Mouse (Mus musculus) olfactory bulb, adult 2 months (tissue): Measurements from ENCODE around the gene Bcl2. TPM values are rescaled to one million over a fixed set of nuclear protein-coding genes. Genes with fewer than 3 reads are reported as not detected.

Experiments
- H3K27ac ChIP-seq: fragments of 200-500 bp; 2 replicates; pipeline ENCODE4 v1.5.1; 2012; ENCODE audit warnings: low read depth, low read length; ENCODE audit not compliant: insufficient read depth
- H3K4me1 ChIP-seq: fragments of 200-500 bp; 2 replicates; pipeline ENCODE4 v1.6.1; 2012; ENCODE audit warnings: low read length; ENCODE audit not compliant: control insufficient read depth, insufficient read depth
- H3K4me3 ChIP-seq: fragments of 200-500 bp; 2 replicates; pipeline ENCODE4 v1.5.1; 2012; ENCODE audit warnings: mild to moderate bottlenecking, low read depth, low read length, moderate library complexity; ENCODE audit not compliant: insufficient read depth
- CTCF ChIP-seq: fragments of 200-500 bp; IDR thresholded peaks from 2 replicates; pipeline ENCODE4 v1.5.1; 2012; ENCODE audit warnings: low read depth, mild to moderate bottlenecking, low read length, moderate library complexity; ENCODE audit not compliant: insufficient read depth
- POLR2A ChIP-seq: fragments of 200-500 bp; IDR thresholded peaks from 2 replicates; pipeline ENCODE4 v1.6.1; 2012; ENCODE audit warnings: mild to moderate bottlenecking, low read depth, low read length, moderate library complexity; ENCODE audit not compliant: insufficient read depth
- WGBS: fragments of 180-500 bp; shearing (Covaris S2); methylation state at CpG from one replicate; pipeline ENCODE4 v1.1.7; 2018; 5-methylcytosine and 5-hydroxymethylcytosine counted together
- polyA plus RNA-seq: library from polyadenylated mRNA; stranded (reverse); fragments of >200 nt; gene quantifications from 2 replicates; pipeline ENCODE4 v1.2.4, GENCODE M21; 2012; ENCODE audit warnings: low replicate concordance; ENCODE audit not compliant: missing spikeins, insufficient read depth, insufficient read length

Bcl2 gene
- polyA plus RNA-seq, 1 experiment, result not detected

GRCm38 (mm10) chr1:106643527-106643926 lies 70.5 kb downstream of the Bcl2 start:
- WGBS, result 90% methylated on average over 3 of the region's 3 CpGs
- TF ChIP-seq POLR2A (no peak), CTCF (no peak)
- H3K4me3 ChIP-seq, result no peak overlapping the region

GRCm38 (mm10) chr1:106640577-106640976 lies 73.5 kb downstream of the Bcl2 start:
- Histone ChIP-seq H3K4me3 (no peak overlapping the region), H3K27ac (no peak overlapping the region), H3K4me1 (no peaks in the 10 kb centered on the region)
- 85% methylated on average over 1 of the region's 1 CpGs for WGBS
- TF ChIP-seq CTCF (no peak), POLR2A (no peak)

More at GRCm38 (mm10) chr1:106643527-106643926, 70.5 kb downstream of the Bcl2 start:
- H3K27ac ChIP-seq, result no peak overlapping the region
- H3K4me1 ChIP-seq, result no peaks in the 10 kb centered on the region

- H3K4me3 ChIP-seq, result no peak overlapping the region
- 98% methylated on average over 11 of the region's 11 CpGs for WGBS
- no peak for TF ChIP-seq CTCF
- no peak for TF ChIP-seq POLR2A
- no peaks in the 10 kb centered on the region for H3K4me1 ChIP-seq
- no peak overlapping the region for H3K27ac ChIP-seq
Observed at GRCm38 (mm10) chr1:106637705-106638104, 76.4 kb downstream of the Bcl2 start.

GRCm38 (mm10) chr1:106636714-106637113 lies 77.4 kb downstream of the Bcl2 start:
- 62% methylated on average over 2 of the region's 2 CpGs for WGBS
- Histone ChIP-seq H3K27ac (no peak overlapping the region), H3K4me1 (no peaks in the 10 kb centered on the region), H3K4me3 (no peak overlapping the region)
- TF ChIP-seq CTCF (no peak), POLR2A (no peak)

- WGBS, result 89% methylated on average over 3 of the region's 3 CpGs
- H3K4me1 ChIP-seq, result peaks cover 3% of the 10 kb centered on the region; the same call in 1 of the 2 replicates
- no peak overlapping the region for H3K27ac ChIP-seq
- no peak overlapping the region for H3K4me3 ChIP-seq
- TF ChIP-seq POLR2A (no peak), CTCF (no peak)
Observed at GRCm38 (mm10) chr1:106633207-106633606, 80.9 kb downstream of the Bcl2 start.

- TF ChIP-seq POLR2A (no peak), CTCF (no peak)
- peaks cover 3% of the 10 kb centered on the region; the same call in 1 of the 2 replicates for H3K4me1 ChIP-seq
- 94% methylated on average over 3 of the region's 3 CpGs for WGBS
- no peak overlapping the region for H3K27ac ChIP-seq
- no peak overlapping the region for H3K4me3 ChIP-seq
Observed at GRCm38 (mm10) chr1:106631869-106632463, 82.1 kb downstream of the Bcl2 start.

GRCm38 (mm10) chr1:106630973-106631372 lies 83.1 kb downstream of the Bcl2 start:
- Histone ChIP-seq H3K27ac (no peak overlapping the region), H3K4me3 (no peak overlapping the region), H3K4me1 (peaks cover 3% of the 10 kb centered on the region; the same call in 1 of the 2 replicates)
- TF ChIP-seq CTCF, result no peak
- 75% methylated on average over 2 of the region's 2 CpGs for WGBS

GRCm38 (mm10) chr1:106629931-106630682 lies 84.0 kb downstream of the Bcl2 start:
- no peak overlapping the region for H3K4me3 ChIP-seq
- peak overlapping the region; percentile 10; the same call in 1 of the 2 replicates for H3K27ac ChIP-seq
- TF ChIP-seq POLR2A, result no peak
- no peak for TF ChIP-seq CTCF
- 46% methylated on average over 4 of the region's 4 CpGs for WGBS
- H3K4me1 ChIP-seq, result peaks cover 3% of the 10 kb centered on the region; the same call in 1 of the 2 replicates

- 31% methylated on average over 4 of the region's 4 CpGs for WGBS
- no peak for TF ChIP-seq POLR2A
- no peak for TF ChIP-seq CTCF
- H3K27ac ChIP-seq, result peak overlapping the region; percentile 24; the same call in 1 of the 2 replicates
- H3K4me3 ChIP-seq, result no peak overlapping the region
- H3K4me1 ChIP-seq, result peaks cover 3% of the 10 kb centered on the region; the same call in 1 of the 2 replicates
Observed at GRCm38 (mm10) chr1:106629470-106629830, 84.6 kb downstream of the Bcl2 start.

- TF ChIP-seq CTCF (0 out of 2 replicates have a peak, but pooled peaks have one; percentile 15), POLR2A (no peak)
- Histone ChIP-seq H3K27ac (0 out of 2 replicates have a peak overlapping the region, but pooled peaks have one; percentile 24), H3K4me1 (peaks cover 3% of the 10 kb centered on the region; the same call in 1 of the 2 replicates), H3K4me3 (no peak overlapping the region)
- 39% methylated on average over 3 of the region's 3 CpGs for WGBS
Observed at GRCm38 (mm10) chr1:106628718-106629469, 85.2 kb downstream of the Bcl2 start.
